Mouse (Mus musculus): ENCODE measurements around the gene Alkbh7. TPM values are rescaled to one million over a fixed set of nuclear protein-coding genes. Genes with fewer than 3 reads are reported as not detected.

The Alkbh7 gene
- 67.3 and 95.1 TPM in 2 replicates for total RNA-seq (2021)
- long read RNA-seq, transcript Alkbh7-201 (4 exons, 917 nt), result major isoform, 37 of 45 reads
- long read RNA-seq, partial matches to known transcripts, result 3 of 45 reads
- long read RNA-seq, other reads (novel, unspliced or antisense), result 5 of 45 reads

DNA sequence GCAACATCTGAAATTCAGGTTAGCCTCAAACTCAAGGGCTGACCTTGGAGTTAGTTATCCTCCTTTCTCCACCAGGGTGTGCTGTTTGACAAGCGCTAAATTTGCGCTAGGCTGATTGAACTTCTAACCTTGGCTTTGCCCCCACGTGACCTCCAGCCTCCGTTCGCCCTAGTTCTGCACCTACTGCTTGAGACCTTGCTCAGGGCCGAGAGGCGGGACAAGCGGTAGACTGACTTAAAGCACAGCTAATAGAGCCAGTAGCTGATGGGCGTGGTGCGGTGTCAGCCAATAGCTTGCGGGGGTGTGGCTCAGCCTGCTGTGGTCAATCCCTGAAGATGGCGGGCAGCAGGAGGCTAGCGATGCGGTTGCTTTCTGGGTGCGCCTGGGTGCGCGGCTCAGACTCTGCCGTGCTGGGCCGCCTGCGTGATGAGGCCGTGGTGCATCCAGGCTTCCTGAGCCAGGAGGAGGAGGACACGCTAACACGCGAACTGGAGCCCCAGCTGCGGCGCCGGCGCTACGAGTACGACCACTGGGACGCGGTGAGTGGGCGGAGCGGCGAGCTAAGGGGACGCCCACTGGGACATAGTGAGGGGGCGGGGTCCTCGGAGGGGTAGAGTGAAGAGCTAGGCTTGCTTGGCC, at the start of gene Alkbh7:
Gene Alkbh7 (plus strand): TSS at position 311 of the 639 bp plus-strand sequence.
- peak; percentile 93 for DNase-seq

DNA sequence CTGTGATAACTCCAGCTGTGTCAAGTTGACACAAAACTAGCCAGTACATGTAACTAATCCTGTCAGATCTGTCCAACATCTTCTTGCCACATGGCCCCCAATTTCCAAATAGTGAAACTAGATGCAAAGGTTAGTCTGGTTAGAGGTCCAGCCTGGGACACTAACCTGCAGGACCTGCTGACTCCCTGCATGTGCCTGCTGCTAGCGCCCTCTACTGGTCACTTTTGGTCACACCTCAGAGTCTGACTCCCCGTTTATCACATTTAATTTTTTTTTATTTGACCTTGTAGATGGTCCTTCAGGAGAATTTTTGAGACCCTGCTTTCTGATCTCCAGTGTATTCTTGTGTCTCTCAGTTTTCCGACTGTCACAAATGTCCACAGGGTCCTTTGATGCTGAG, 46.2 kb upstream of the Alkbh7 start:
- peak; percentile 64 for DNase-seq

DNA sequence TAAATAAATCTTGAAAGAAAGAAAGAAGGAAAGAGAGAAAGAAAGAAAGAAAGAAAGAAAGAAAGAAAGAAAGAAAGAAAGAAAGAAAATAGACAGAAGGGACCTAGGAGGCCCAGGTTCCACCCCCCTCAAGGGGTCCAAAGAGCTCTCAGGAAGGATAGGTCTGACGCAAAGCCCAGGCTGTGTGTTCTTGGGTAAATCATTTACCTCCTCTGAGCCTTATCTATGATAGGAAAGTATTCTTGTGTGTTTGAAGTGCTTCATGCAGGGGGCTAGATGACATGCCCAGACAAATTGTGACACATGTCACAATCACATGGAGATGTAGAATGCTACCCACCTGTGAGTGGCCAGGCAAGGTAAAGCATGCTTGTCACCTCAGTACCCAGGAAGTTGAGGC, 44.5 kb upstream of the Alkbh7 start:
- no peak for DNase-seq

DNA sequence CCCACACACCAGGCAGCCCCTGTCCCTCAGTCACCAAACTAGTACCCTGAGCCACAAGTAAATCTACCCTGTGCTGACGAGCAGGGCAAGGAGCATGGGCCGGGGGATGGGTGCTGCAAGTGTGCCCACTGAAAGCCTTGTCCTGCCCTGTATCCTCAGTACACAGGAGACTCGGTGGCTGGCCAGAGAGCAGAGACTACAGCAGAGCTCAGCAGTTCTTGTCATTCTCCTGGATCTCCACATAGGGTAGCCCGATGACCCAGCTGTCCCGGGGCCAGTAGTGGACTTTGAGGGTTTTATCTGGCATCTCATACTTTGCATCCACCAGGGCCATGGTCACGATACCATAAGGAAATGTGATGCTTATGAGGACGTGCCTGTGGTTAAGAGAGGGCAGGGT, 42.3 kb upstream of the Alkbh7 start:
- DNase-seq, result no peak

DNA sequence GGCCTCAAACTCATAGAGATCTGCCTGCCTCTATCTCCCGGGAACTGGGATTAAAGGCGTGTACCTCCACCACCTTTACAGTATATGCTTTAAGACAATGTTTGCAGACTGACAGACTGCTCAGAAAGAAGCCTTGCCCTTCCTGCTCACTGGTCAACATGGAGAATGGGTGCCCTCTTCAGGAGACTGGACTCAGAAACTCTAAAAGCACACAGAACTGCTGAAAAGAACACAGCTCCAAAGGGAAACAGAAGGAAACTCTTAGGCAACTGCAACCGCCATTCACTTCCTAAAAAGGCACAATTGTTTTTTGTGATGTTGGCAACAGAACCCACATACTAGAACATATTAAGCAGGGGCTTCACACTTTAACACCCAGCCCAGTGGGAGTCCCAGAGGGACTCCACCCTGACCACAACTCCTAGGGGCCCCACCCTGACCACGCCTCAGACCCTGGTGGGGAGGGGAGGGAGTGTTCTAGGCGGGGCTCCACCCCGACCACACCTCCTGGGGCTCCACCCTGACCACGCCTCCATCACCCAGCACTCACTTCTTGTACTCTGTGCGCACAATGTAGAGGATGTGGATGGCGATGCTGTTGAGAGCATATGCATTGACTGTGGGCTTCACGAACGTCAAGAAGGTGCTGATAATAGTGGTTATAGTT, 39.2 kb upstream of the Alkbh7 start:
- DNase-seq, result no peak

DNA sequence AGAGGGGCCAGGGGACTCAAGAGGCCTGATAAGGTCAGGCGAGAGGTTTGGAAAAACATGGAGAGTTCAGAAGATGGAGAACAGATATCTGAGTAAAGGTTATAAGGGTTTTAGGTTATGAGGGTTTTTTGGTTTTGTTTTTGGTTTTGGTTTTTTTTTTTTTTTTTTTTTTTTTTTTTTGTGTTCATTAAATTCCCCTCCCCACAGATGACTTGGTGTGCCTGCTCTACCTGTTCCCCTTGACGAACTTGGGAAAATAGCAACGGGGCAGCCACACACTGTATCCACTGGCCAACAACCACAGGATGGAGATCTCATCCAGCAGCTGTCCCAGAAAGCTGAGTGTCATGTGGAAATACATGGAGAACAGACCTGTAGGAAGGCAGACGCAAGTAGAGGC, 38.5 kb upstream of the Alkbh7 start:
- DNase-seq, result no peak

DNA sequence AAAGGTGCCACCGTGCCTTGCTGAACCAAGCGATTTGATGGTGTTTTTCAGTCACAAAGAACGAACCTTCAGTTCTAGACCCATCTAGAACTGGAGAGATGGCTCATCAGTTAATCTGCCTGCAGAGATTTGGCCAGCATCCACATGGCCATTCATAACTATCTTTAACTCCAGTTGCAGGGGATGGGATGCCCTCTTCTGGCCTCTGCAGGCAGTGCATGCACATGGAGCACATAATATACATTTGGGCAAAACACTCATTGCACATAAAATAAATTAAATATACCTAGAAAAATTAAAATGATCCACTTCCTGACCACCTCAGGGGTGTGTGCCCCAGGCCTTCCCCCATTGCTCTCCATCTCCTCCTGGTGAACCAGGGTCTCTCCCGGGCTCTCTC, 35.3 kb upstream of the Alkbh7 start:
- no peak for DNase-seq

DNA sequence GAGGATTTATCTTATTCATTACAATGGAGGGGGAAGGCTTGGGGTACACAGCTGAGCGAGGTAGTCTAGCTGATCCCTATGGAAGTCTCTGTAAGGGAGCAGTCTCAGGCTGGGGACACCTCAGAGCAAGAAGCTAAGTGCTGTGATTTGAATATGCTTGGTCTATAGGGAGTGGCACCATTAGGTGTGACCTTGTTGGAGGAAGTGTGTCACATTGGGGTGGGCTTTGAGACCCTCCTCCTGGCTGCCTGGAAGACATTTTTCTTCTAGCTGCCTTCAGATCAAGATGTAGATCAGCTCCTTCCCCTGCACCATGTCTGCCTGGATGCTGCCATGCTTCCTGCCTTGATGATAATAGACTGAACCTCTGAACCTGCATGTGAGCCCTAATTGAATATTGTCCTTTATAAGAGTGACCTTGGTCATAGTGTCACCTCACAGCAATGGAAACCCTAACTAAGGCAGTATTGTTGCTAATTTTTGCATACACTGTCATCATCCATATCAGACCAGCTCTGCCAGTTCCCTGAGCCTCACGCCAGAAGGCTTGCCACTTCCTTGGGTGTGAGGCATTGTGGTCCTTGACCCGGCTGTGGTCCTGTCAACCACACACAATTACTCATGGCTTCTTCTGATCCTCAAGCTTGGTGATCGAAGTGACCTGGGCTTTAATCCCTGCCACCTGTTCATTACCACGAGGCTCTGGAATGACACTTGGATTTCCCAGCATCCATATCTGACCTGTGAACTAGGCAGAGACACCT, 34.3 kb upstream of the Alkbh7 start:
- no peak for DNase-seq

DNA sequence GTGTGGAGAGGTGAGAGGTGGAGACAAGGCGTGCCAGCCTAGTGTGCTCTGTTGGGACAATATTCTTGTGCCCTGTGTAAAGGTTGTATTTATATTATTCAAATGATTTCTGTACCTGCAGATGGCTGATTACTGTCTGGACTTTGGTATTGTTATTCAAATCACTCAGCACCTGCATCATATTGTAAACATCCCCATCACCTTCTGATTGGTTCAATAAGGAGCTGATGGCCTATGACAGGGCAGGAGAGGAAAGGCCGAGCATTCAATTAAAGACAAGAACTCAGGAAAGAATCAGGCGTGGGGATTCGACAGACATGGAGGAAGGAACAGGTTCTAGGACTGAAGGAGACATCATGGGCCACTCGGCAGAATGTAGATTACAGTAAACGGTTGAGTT, 33.5 kb upstream of the Alkbh7 start:
- DNase-seq, result no peak

DNA sequence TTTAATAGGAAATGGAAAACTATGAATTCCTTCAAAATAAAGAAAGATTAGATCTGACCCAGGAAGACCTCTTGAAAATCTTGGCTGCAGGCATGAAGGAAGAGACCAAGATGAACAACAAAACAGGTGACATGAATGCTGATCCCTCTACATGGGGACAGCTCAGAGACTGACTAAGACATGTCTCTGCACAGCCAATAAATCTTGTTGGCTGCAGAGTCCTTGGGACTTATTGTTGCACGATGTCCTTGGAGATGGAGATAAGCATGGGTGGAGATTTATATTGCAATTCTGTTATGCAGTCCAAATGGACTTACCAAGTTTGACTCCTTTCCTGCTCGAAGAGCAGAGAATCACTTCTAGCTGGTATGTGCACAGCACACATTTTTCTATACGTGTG, 27.8 kb upstream of the Alkbh7 start:
- DNase-seq, result no peak

DNA sequence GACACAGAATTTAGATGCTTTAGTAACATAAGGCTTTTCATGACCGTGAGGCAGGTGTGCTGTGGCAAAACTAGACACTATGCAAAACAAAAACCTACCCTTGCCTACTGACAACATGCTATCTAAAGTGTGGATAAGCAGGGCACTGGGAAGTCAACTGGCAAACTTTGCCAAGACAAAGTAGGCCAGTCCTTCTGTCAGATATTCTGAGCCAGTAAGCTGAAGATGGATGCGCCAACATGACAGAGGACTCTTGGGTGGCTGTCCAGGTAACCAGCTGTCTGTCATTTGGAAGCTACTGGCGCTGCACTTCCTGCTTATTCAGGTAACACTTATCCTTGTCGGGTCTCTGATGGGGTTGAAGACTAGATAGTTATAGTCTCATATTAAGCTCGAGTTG, 27.1 kb upstream of the Alkbh7 start:
- no peak for DNase-seq

DNA sequence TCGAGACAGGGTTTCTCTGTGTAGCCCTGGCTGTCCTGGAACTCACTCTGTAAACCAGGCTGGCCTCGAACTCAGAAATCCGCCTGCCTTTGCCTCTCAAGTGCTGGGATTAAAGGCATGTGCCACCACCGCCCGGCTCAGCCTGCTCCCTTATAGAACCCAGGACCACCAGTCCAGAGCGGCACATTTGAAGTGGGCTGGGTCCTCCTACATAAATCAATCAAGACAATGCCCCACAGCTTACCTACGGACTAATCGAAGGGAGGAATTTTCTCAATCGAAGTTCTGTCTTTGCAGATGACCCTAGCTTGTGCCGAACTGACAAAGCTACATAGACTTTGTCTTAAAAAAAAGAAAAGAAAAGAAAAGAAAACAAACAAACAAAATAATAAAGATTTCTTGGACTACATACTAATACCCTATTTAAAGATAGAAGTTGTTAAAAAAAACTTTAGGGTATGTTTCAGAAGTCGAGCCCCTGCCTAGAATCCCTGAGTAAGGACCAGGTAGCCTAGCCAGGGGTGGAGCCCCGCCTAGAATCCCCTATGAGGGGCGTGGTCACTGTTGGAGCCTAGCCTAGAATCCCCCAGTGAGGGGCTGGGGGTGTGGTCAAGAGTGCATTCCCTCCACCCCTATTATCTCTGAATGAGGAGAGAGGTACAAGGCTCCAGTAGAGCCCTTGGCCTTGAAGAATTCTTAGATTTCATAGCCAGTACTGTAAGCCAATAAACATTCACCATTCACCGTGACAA, 23.0 kb upstream of the Alkbh7 start:
- no peak for DNase-seq

DNA sequence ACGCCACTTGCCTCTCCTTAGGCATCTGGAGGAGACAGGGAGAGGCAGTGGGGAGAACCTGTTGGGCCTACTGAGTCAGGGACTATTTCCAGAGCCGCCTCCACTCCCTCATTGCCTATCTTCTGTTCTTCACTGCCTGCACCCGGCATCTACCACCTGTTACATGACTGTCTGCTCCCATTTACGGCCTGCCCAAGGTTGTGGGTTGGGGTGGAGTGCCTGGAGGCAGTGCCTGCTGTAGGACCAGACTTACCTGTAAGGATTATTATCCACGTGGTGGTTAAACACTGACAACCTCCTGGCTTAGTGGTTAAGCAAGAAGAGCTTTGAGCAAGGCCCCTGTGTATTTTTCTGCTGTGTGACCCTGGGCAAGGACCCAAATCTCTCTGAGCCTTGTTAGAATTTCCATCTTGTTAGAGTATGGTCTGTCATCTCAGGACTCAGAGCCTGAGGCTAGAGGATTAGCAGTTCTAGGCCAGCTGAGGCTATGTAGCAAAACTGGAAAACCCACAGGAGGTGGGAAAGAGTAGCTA, 22.4 kb upstream of the Alkbh7 start:
- no peak for DNase-seq

DNA sequence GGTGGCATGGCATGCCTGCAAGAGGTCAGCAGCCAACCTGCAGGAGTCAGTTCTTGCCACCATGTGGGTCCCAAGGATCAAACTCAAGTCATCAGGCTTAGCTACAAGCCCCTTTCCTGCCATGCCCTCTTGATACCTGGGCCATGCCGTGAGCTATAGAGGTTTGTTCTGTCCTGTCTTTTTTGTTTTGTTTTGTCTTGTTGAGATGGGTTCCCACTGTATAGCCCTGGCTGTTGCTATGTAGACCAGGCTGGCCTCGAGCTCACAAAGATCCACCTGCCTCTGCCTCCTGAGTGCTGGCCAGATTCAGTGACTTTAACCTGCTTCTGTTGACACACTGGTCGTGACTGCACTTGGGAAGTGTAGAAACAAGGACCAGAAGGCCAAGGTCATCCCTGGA, 21.7 kb upstream of the Alkbh7 start:
- DNase-seq, result no peak

DNA sequence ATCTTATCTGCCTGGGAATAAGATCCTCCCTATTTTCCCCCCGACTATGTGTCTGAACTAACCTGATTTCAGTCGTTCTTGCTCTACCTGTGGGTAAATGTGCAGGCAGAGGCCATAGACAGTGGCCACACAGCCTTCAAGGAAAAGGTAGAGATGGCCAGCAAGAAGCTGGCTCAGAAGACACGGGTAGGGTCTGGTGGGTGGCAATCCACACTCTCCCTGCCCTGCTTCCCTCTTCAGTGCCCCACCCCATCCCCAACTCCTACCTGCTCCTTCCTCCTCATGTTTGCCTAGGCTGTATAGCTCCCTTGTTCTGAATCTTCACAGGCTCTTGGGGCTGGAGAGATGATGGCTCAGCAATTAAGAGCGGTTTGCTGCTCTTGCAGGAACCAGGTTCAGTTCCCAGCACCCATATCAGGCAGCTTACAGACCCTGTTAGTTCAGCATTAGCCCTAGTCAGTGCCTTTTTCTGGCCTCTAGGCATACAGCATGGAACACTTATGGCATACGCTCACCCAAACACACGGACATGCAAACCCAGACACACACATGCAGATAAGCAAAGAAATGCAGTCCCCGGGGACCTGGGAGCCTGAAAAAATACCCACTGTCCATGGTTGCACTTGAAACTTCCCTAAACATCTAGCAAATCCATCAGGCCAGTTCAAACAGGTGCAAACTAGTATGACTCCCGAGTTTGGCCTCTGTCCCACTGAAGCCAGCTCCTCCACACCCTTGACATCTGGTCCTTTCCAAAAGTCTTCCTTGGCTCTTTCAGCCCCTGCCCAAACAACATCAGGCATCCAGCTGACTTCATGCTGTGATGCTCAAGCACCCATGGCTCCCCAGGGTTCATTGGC, 20.4 kb upstream of the Alkbh7 start:
- no peak for DNase-seq

DNA sequence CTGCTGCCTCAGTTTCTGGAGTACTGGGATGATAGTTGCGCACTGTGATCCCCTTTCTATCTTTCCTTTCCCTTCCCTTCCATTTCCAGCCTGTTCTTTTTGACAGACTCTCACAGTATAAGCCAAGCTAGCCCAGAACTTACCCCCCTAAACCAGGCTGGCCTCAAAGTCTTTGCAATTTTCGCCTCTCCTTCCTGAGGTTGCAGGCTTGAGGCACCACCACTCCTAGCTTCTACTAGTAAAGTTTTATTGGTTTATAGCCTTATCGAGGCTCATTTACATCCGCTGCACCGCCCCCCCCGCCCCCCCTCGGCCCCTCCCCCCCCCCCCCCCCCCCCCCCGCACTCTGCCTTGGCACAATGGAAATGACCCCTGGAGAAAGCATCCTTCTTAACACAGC, 17.6 kb upstream of the Alkbh7 start:
- DNase-seq, result no peak

DNA sequence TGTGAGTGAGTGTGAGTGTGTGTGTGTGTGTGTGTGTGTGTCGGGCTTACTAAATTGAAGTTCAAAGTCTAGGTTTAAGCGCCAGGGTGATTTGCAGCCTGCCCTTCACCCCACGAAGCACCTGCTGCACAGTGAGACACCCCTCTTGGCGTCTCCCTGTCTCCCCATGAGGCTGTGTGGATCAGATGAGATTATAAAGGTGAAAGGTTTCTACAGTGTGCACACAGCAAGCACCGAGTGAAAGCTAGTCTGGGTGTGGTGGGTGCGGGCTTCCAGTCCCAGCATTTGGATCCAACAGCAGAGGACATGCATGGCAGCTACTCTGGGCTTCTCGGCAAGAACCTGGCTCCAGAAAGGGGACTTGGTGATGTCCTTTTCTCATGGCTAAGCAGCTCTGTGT, 16.1 kb upstream of the Alkbh7 start:
- DNase-seq, result no peak

DNA sequence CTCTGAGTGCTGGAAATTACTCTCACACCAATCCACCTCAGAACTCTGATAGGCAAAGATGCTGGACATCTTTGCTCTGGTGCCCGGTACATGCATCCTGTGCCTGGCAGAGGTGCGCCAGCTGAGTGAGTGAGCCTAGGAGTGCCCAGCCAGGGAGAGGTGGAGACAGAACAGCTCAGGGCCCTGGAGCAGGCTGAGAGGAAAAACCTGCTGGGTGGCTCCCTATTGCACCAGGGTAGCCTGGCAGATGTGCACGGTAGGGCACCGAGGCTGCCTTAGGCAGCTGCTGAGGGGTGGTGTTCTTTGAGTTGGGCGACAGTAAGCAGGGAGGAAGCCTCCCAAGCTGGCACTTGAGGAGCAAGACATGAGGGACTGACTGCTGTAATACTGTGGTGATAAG, 15.1 kb upstream of the Alkbh7 start, which contains the start of gene Acer1:
Gene Acer1 (minus strand): TSS at position 114 of the 400 bp plus-strand sequence.
- DNase-seq, result no peak

DNA sequence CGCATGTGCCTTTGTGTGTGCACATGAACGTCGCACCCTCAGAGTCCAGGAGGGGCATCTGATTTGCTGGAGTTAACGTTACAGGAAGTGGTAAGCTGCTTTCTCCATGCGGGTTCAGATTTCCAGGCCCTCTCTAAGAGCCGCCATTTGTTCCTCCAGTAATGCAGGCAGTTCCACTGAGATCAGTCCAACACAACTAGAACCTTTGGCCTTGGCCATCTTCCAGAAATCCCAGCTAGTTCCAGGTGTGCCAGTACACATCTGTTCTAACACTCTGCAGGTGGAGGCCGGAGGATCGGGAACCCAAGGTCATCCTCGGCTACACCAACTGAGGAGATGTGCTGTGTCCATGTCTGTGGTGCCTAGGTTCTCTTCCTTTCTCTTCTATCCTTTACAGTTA, 12.3 kb upstream of the Alkbh7 start:
- no peak for DNase-seq

DNA sequence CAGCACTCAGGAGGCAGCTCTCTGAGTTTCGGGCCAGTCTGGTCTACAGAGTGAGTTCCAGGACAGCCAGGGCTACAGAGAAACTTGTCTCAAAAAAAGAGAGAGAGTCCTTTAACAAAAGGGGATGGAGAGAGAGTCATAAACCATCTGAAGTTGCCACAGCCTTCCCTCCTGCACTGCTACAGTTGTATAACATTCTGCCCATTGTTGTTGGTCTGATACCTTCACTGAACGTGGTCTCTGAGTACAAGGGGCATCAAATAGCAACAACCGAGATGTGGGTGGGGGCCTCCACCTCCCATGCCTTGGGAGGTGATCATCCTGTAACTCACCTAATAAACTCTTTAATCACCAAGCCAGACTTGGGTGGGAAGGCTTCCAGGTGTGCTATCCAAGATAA, 11.5 kb upstream of the Alkbh7 start:
- no peak for DNase-seq

DNA sequence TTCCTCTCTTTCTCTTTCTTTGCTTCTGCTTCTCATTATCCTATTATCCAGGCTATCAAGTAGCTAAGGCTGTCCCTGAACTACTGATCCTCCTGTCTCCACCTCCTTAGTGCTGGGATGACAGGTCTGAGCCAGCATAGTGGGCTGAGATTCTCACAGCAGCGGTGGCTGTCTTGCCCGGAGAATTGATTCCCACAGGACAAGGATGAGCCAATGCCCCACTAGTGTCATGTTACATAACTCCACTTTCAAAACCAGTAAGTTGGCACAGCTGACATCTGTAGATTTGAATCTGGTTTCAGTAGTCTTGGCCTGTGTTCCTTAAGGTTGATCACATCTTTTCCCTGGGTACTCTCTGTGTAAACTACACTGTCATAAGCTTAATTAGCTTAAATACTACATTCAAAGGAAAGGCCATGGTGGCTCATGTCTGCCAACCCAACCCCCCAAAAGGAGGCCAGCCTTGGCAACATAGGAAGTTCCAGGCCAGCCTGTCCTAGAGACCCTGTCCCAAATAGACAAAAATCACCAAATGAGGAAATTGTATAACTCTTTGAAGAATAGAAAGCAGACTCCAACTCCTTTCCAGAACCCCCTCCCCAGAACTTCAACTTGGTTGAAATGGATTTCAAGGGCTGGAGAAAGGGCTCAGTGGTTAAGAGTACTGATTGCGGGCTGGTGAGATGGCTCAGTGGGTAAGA, 10.9 kb upstream of the Alkbh7 start:
- no peak for DNase-seq
